Mouse (Mus musculus): Measurements from ENCODE around the gene Efcab6. TPM values are rescaled to one million over a fixed set of nuclear protein-coding genes. Genes with fewer than 3 reads are reported as not detected.

Efcab6 gene
- total RNA-seq, 1 experiment, result 0.76 TPM

DNA sequence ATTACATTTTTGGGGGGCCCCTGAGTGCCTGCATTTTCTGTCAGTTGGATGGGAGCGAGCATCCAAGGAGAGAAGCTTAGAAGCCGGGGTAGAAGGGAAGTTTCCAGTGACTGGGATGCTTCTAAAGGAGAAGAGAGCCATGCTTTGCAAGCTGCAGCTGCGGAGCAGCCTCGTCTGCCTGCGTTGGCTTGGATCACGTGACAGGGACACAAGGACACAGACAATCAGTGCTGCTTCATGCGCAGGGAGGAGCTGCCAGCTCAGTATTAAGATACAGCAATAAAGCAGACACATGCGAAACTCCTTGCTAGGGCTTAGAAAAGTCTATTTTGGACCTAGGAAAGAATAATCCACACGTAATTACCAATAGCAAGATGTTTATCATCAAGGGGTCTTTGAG lies 167.9 kb downstream of the Efcab6 start:
- DNase-seq (ENCODE audit: low read depth, low spot score), result no peak
- Histone ChIP-seq H3K4me3 (ENCODE audit: insufficient read depth in 1 of 2, low read depth in 1 of 2, low read length in 2 of 2, poor library complexity in 1 of 2, severe bottlenecking in 1 of 2) (no peak overlapping the region), H3K36me3 (ENCODE audit: control insufficient read depth, insufficient read depth, low read length, poor library complexity, severe bottlenecking) (no peaks in the 10 kb centered on the region), H3K4me1 (ENCODE audit: control insufficient read depth in 2 of 2, insufficient read depth in 2 of 2, low read length in 2 of 2, poor library complexity in 1 of 2) (peaks cover 2% of the 10 kb centered on the region in 2 experiments; a peak in 1 of 4 replicates), H3K27ac (ENCODE audit: insufficient read depth, low read depth, low read length, poor library complexity, severe bottlenecking) (no peak overlapping the region), H3K9me3 (ENCODE audit: control insufficient read depth, insufficient read depth, low read depth, low read length) (no peaks in the 10 kb centered on the region), H3K9ac (ENCODE audit: insufficient read depth, low read depth, low read length, poor library complexity, severe bottlenecking) (no peak overlapping the region)
- in situ Hi-C loops (cut with MboI; ENCODE audit: low sequenced_read_pairs in 2 of 2, unreplicated experiment in 2 of 2), result no loop called here
- TF ChIP-seq ZC3H11A (IDR thresholded peaks at IDR 0.05; ENCODE audit: borderline replicate concordance, low read depth, low read length), result no peak
- no peak for TF ChIP-seq HCFC1 (IDR thresholded peaks at IDR 0.05; ENCODE audit: borderline replicate concordance, insufficient read depth, low read length)
- TF ChIP-seq ZNF384 (IDR thresholded peaks at IDR 0.05; ENCODE audit: low read depth, low read length), result no peak
- TF ChIP-seq CHD2 (IDR thresholded peaks at IDR 0.05; ENCODE audit: low read depth, low read length), result no peak
- no peak for TF ChIP-seq MAFK (IDR thresholded peaks at IDR 0.05; ENCODE audit: insufficient read depth, low read depth, low read length)

DNA sequence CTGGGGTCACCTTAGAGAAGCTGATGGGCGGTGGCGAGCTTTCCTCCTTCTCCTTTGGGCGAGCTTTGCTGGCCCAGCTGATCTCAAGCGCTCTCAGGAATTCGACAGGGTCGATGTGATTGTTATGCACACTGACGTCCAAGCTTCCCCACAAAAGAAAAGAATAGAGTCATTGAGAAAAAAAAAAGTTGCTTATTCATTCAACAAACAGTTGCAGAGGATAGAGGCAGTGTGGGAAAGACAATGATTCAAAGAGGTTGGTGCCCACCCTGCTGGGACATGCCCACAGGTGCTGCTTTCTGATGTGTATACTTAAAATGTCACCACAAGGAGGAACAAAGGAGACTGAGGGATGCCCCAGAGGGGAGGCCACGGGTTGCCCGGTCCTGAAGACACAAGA lies 169.2 kb downstream of the Efcab6 start:
- 0 out of 4 replicates have a peak, but pooled peaks cover 0 to 2% of the 10 kb centered on the region in 2 experiments for H3K4me1 ChIP-seq (ENCODE audit: control insufficient read depth in 2 of 2, insufficient read depth in 2 of 2, low read length in 2 of 2, poor library complexity in 1 of 2)
- H3K9ac ChIP-seq (ENCODE audit: insufficient read depth, low read depth, low read length, poor library complexity, severe bottlenecking), result no peak overlapping the region
- in situ Hi-C loops (cut with MboI; ENCODE audit: low sequenced_read_pairs in 2 of 2, unreplicated experiment in 2 of 2), result no loop called here
- no peaks in the 10 kb centered on the region for H3K36me3 ChIP-seq (ENCODE audit: control insufficient read depth, insufficient read depth, low read length, poor library complexity, severe bottlenecking)
- H3K9me3 ChIP-seq (ENCODE audit: control insufficient read depth, insufficient read depth, low read depth, low read length), result no peaks in the 10 kb centered on the region
- no peak overlapping the region for H3K27ac ChIP-seq (ENCODE audit: insufficient read depth, low read depth, low read length, poor library complexity, severe bottlenecking)
- TF ChIP-seq MAFK (IDR thresholded peaks at IDR 0.05; ENCODE audit: insufficient read depth, low read depth, low read length), result 0 out of 2 replicates have a peak, but pooled peaks have one; percentile 20
- TF ChIP-seq ZNF384 (IDR thresholded peaks at IDR 0.05; ENCODE audit: low read depth, low read length), result peak; percentile 87
- no peak for TF ChIP-seq CHD2 (IDR thresholded peaks at IDR 0.05; ENCODE audit: low read depth, low read length)
- no peak overlapping the region for H3K4me3 ChIP-seq (ENCODE audit: insufficient read depth in 1 of 2, low read depth in 1 of 2, low read length in 2 of 2, poor library complexity in 1 of 2, severe bottlenecking in 1 of 2)
- peak; percentile 26 for DNase-seq (ENCODE audit: low read depth, low spot score)

DNA sequence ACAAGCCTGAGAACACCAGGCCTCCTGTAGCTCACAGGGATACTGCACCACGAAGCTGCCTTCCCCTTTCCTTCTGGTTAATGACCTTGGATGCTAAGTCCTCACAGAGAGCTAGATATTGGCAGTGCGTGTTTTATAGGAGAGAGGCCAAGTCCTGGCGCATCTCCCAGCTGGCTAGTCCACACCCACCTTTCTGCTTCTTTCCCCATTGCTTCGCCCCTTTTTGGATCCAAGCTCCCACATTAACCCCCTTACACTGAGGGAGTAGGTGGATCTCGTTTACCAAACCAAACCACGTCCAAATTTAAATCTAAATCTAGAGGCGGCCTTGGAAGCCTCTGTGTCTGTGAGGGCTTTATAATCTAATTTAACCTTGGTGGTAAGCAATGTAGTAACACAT lies 170.9 kb downstream of the Efcab6 start:
- in situ Hi-C loops (cut with MboI; ENCODE audit: low sequenced_read_pairs in 2 of 2, unreplicated experiment in 2 of 2), result no loop called here
- no peak for TF ChIP-seq ZC3H11A (IDR thresholded peaks at IDR 0.05; ENCODE audit: borderline replicate concordance, low read depth, low read length)
- no peak for TF ChIP-seq ZNF384 (IDR thresholded peaks at IDR 0.05; ENCODE audit: low read depth, low read length)
- no peak for TF ChIP-seq MAFK (IDR thresholded peaks at IDR 0.05; ENCODE audit: insufficient read depth, low read depth, low read length)
- no peak for TF ChIP-seq CHD2 (IDR thresholded peaks at IDR 0.05; ENCODE audit: low read depth, low read length)
- TF ChIP-seq HCFC1 (IDR thresholded peaks at IDR 0.05; ENCODE audit: borderline replicate concordance, insufficient read depth, low read length), result no peak
- no peaks in the 10 kb centered on the region for H3K9me3 ChIP-seq (ENCODE audit: control insufficient read depth, insufficient read depth, low read depth, low read length)
- H3K27ac ChIP-seq (ENCODE audit: insufficient read depth, low read depth, low read length, poor library complexity, severe bottlenecking), result no peak overlapping the region
- 0 out of 4 replicates have a peak, but pooled peaks cover 0 to 2% of the 10 kb centered on the region in 2 experiments for H3K4me1 ChIP-seq (ENCODE audit: control insufficient read depth in 2 of 2, insufficient read depth in 2 of 2, low read length in 2 of 2, poor library complexity in 1 of 2)
- H3K4me3 ChIP-seq (ENCODE audit: insufficient read depth in 1 of 2, low read depth in 1 of 2, low read length in 2 of 2, poor library complexity in 1 of 2, severe bottlenecking in 1 of 2), result no peak overlapping the region
- DNase-seq (ENCODE audit: low read depth, low spot score), result no peak
- no peak overlapping the region for H3K9ac ChIP-seq (ENCODE audit: insufficient read depth, low read depth, low read length, poor library complexity, severe bottlenecking)
- H3K36me3 ChIP-seq (ENCODE audit: control insufficient read depth, insufficient read depth, low read length, poor library complexity, severe bottlenecking), result no peaks in the 10 kb centered on the region

DNA sequence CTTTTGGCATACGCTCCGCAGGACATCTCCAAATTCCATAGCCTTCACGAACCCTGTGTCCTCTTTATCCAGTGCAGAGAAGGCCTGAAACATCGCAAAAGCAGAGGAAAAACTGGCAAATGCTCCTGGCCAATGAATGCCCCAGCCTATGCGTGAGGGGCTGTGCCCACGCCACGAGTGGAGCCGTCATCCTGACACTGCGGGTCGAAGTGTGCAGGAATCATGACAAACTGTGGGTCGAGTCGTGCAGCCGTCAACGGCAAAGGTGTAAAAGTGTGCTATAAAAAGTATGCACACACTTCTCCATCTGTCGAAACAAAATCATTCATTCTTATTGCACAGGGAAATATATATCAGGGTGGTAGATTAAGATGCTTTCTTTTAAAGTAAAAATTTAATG lies 172.3 kb downstream of the Efcab6 start:
- TF ChIP-seq ZC3H11A (IDR thresholded peaks at IDR 0.05; ENCODE audit: borderline replicate concordance, low read depth, low read length) (no peak), HCFC1 (IDR thresholded peaks at IDR 0.05; ENCODE audit: borderline replicate concordance, insufficient read depth, low read length) (no peak), CHD2 (IDR thresholded peaks at IDR 0.05; ENCODE audit: low read depth, low read length) (no peak), ZNF384 (IDR thresholded peaks at IDR 0.05; ENCODE audit: low read depth, low read length) (no peak), MAFK (IDR thresholded peaks at IDR 0.05; ENCODE audit: insufficient read depth, low read depth, low read length) (no peak)
- in situ Hi-C loops (cut with MboI; ENCODE audit: low sequenced_read_pairs in 2 of 2, unreplicated experiment in 2 of 2), result no loop called here
- H3K9me3 ChIP-seq (ENCODE audit: control insufficient read depth, insufficient read depth, low read depth, low read length), result no peaks in the 10 kb centered on the region
- no peak overlapping the region for H3K4me3 ChIP-seq (ENCODE audit: insufficient read depth in 1 of 2, low read depth in 1 of 2, low read length in 2 of 2, poor library complexity in 1 of 2, severe bottlenecking in 1 of 2)
- DNase-seq (ENCODE audit: low read depth, low spot score), result no peak
- 0 out of 4 replicates have a peak, but pooled peaks cover 0 to 2% of the 10 kb centered on the region in 2 experiments for H3K4me1 ChIP-seq (ENCODE audit: control insufficient read depth in 2 of 2, insufficient read depth in 2 of 2, low read length in 2 of 2, poor library complexity in 1 of 2)
- no peak overlapping the region for H3K27ac ChIP-seq (ENCODE audit: insufficient read depth, low read depth, low read length, poor library complexity, severe bottlenecking)
- no peak overlapping the region for H3K9ac ChIP-seq (ENCODE audit: insufficient read depth, low read depth, low read length, poor library complexity, severe bottlenecking)
- no peaks in the 10 kb centered on the region for H3K36me3 ChIP-seq (ENCODE audit: control insufficient read depth, insufficient read depth, low read length, poor library complexity, severe bottlenecking)

DNA sequence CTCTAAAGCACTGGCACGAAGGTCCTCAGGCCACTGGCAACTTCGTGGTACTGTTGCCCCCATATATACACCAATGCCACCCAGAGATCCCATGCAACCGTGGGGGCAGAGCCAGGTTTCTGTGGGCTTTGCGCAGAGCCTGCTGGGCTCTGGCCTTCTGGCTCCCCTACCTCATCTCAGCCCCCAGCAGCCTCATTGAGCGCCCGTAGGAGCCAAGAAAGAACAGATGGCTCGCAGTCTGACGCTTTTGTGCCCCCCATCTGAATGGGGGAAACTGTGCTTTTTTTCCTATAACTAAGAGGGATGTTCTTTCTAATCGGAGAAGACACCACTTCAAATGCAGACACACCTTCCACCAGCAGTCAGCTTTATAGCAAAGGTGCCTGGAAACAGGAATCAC lies 180.9 kb downstream of the Efcab6 start:
- in situ Hi-C loops (cut with MboI; ENCODE audit: low sequenced_read_pairs in 2 of 2, unreplicated experiment in 2 of 2), result no loop called here
- Histone ChIP-seq H3K4me3 (ENCODE audit: insufficient read depth in 1 of 2, low read depth in 1 of 2, low read length in 2 of 2, poor library complexity in 1 of 2, severe bottlenecking in 1 of 2) (no peak overlapping the region), H3K27ac (ENCODE audit: insufficient read depth, low read depth, low read length, poor library complexity, severe bottlenecking) (no peak overlapping the region), H3K36me3 (ENCODE audit: control insufficient read depth, insufficient read depth, low read length, poor library complexity, severe bottlenecking) (no peaks in the 10 kb centered on the region), H3K9me3 (ENCODE audit: control insufficient read depth, insufficient read depth, low read depth, low read length) (no peaks in the 10 kb centered on the region), H3K4me1 (ENCODE audit: control insufficient read depth in 2 of 2, insufficient read depth in 2 of 2, low read length in 2 of 2, poor library complexity in 1 of 2) (peaks cover 0 to 3% of the 10 kb centered on the region in 2 experiments; a peak in 1 of 4 replicates), H3K9ac (ENCODE audit: insufficient read depth, low read depth, low read length, poor library complexity, severe bottlenecking) (no peak overlapping the region)
- TF ChIP-seq ZNF384 (IDR thresholded peaks at IDR 0.05; ENCODE audit: low read depth, low read length), result no peak
- TF ChIP-seq CHD2 (IDR thresholded peaks at IDR 0.05; ENCODE audit: low read depth, low read length), result no peak
- no peak for TF ChIP-seq MAFK (IDR thresholded peaks at IDR 0.05; ENCODE audit: insufficient read depth, low read depth, low read length)
- no peak for TF ChIP-seq HCFC1 (IDR thresholded peaks at IDR 0.05; ENCODE audit: borderline replicate concordance, insufficient read depth, low read length)
- TF ChIP-seq ZC3H11A (IDR thresholded peaks at IDR 0.05; ENCODE audit: borderline replicate concordance, low read depth, low read length), result no peak
- DNase-seq (ENCODE audit: low read depth, low spot score), result no peak

Measured in ES-E14 (cell line).